Mouse (Mus musculus) limb, embryonic 13.5 days (tissue): ENCODE results near the gene Sgcd. TPM values are rescaled to one million over a fixed set of nuclear protein-coding genes. Genes with fewer than 3 reads are reported as not detected.

Experiments
- ATAC-seq: fragments of 200-750 bp; cut with Nextera tagmentation; 2 replicates; pipeline ENCODE4 v1.8.0; 2017; ENCODE audit warnings: low read depth, moderate number of reproducible peaks, moderate TSS enrichment; ENCODE audit not compliant: low FRiP score
- H3K27ac ChIP-seq: fragments of 300-500 bp; sonication (generic); 2 replicates; pipeline ENCODE4 v1.5.1; 2015; ENCODE audit warnings: inconsistent platforms, mild to moderate bottlenecking, moderate library complexity
- H3K27me3 ChIP-seq: fragments of 300-500 bp; sonication (generic); 2 replicates; pipeline ENCODE4 v1.6.1; 2015; ENCODE audit warnings: mild to moderate bottlenecking, inconsistent platforms
- H3K36me3 ChIP-seq: fragments of 300-500 bp; sonication (generic); 2 replicates; pipeline ENCODE4 v1.6.1; 2015; ENCODE audit warnings: inconsistent platforms, mild to moderate bottlenecking, moderate library complexity
- H3K4me1 ChIP-seq: fragments of 300-500 bp; sonication (generic); 2 replicates; pipeline ENCODE4 v1.6.1; 2015; ENCODE audit warnings: inconsistent platforms
- H3K4me2 ChIP-seq: fragments of 300-500 bp; sonication (generic); replicated peaks from 2 replicates; pipeline ENCODE4 v1.6.1; 2015; ENCODE audit warnings: inconsistent platforms, mild to moderate bottlenecking, moderate library complexity
- H3K4me3 ChIP-seq: fragments of 300-500 bp; sonication (generic); 2 replicates; pipeline ENCODE4 v1.5.1; 2015; ENCODE audit warnings: moderate library complexity, mild to moderate bottlenecking, inconsistent platforms
- H3K9ac ChIP-seq: fragments of 300-500 bp; sonication (generic); 2 replicates; pipeline ENCODE4 v1.6.1; 2015; ENCODE audit warnings: mild to moderate bottlenecking, inconsistent platforms
- H3K9me3 ChIP-seq: fragments of 300-500 bp; sonication (generic); 2 replicates; pipeline ENCODE4 v1.6.1; 2016; ENCODE audit warnings: inconsistent platforms
- WGBS: fragments of 180-500 bp; shearing (Covaris S2); methylation state at CpG from one replicate; pipeline ENCODE4 v1.1.7; 2015; 5-methylcytosine and 5-hydroxymethylcytosine counted together
- polyA plus RNA-seq: library from polyadenylated mRNA; unstranded; fragments of >200 nt; fragmentation: Nextera tagmentation; extraction: Ambion mirVana; gene quantifications from 2 replicates; pipeline ENCODE4 v1.2.1, GENCODE M21; 2015

Sgcd gene
- polyA plus RNA-seq, 1 experiment from 2014 or later, result 9.7 TPM

DNA sequence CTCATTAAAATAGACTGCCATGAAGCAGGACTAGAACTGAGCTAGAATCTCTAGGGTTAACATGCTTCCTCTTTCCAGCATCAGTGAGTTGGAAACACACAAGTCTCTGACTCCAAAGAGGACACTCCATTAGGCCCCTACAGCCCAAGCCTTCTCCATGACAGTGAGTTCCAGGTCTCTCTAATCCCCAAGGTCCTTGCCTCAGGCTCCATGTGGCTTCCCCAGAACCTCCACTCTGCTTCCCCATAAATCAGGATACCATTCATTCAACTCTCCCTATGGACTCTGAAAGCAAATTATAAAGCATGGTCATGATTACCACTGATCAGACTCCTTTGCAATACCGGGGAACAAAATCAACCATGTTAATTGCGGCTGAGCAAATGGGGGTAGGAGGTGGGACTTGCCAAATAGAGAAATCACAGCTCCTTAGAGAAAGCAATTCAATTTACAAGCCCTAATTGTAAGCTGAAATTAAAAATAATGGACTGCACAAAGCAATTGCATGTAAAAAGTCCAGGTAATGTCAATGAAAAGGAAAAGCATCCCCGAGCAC lies 97.1 kb downstream of the Sgcd start:
- Histone ChIP-seq H3K36me3 (no peaks in the 10 kb centered on the region), H3K9ac (no peak overlapping the region), H3K4me3 (no peak overlapping the region), H3K4me1 (no peaks in the 10 kb centered on the region), H3K9me3 (no peaks in the 10 kb centered on the region), H3K4me2 (no peak overlapping the region), H3K27me3 (no peaks in the 10 kb centered on the region), H3K27ac (no peak overlapping the region)
- WGBS, result 79% methylated on average over 3 of the region's 3 CpGs
- no peak for ATAC-seq

GRCm38 (mm10) chr11:47890315-47890714 lies 98.5 kb downstream of the Sgcd start:
- 54% methylated on average over 2 of the region's 2 CpGs for whole genome bisulfite sequencing
- Histone ChIP-seq H3K27ac (no peak overlapping the region), H3K9me3 (no peaks in the 10 kb centered on the region), H3K9ac (no peak overlapping the region), H3K36me3 (no peaks in the 10 kb centered on the region), H3K4me2 (no peak overlapping the region), H3K4me3 (no peak overlapping the region), H3K4me1 (no peaks in the 10 kb centered on the region), H3K27me3 (no peaks in the 10 kb centered on the region)
- no peak for ATAC-seq

- 63% methylated on average over 3 of the region's 3 CpGs for WGBS
Observed at GRCm38 (mm10) chr11:47885310-47885709, 103.5 kb downstream of the Sgcd start.

DNA sequence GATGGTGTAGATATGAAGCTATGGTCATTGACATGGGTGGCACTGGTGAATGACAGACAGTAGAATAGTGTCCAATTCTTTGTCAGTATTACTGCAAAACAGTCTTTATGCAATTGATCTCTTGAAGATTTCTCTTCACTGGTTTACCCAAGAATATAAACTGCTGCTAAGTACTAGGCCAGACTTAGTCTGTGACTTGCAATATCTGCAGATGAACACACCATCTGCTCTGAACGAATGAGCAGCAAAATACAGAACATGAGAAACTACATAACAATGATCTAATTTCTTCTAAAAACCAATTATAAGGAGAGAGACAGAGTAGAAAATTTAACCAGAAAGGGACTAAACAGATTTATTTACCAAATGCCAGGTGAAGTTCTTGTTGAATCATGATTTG lies 105.2 kb downstream of the Sgcd start:
- no peak overlapping the region for H3K4me3 ChIP-seq
- H3K9ac ChIP-seq, result no peak overlapping the region
- 76% methylated on average over 1 of the region's 1 CpGs for WGBS

More at GRCm38 (mm10) chr11:47885310-47885709, 103.5 kb downstream of the Sgcd start:
- H3K27ac ChIP-seq, result no peak overlapping the region
- no peaks in the 10 kb centered on the region for H3K36me3 ChIP-seq
- no peak overlapping the region for H3K4me3 ChIP-seq
- H3K27me3 ChIP-seq, result no peaks in the 10 kb centered on the region
- ATAC-seq, result no peak
- no peak overlapping the region for H3K4me2 ChIP-seq
- H3K9ac ChIP-seq, result no peak overlapping the region
- H3K4me1 ChIP-seq, result no peaks in the 10 kb centered on the region
- no peaks in the 10 kb centered on the region for H3K9me3 ChIP-seq

DNA sequence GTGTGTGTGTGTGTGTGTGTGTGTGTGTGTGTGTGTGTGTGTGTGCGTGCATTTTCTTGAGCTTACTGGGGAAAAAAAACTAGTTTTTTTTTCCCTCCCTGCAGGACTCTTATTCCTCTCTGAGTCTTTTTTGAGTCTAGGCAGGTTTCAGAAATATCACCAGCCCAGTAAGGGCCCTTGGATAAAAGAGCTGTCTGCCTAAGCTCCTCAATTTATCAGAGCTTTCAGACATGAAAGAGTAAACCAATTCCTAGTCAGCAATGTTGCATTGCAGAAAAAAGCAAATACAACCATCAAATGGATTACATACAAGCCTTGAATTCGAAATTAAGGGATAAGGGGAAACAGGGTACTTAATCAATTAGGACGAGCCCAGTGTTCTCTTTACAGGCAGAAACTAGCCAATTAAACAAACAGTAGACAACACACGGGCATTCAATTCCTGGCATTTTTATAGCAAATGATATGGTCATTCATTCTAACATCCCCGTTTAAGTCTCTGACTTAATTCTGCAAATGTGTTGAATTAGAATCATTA lies 112.1 kb downstream of the Sgcd start:
- no peaks in the 10 kb centered on the region for H3K27me3 ChIP-seq
- no peak overlapping the region for H3K4me2 ChIP-seq
- 58% methylated on average over 5 of the region's 5 CpGs for WGBS
- H3K4me1 ChIP-seq, result no peaks in the 10 kb centered on the region
- no peak overlapping the region for H3K4me3 ChIP-seq
- H3K36me3 ChIP-seq, result no peaks in the 10 kb centered on the region
- no peak overlapping the region for H3K9ac ChIP-seq
- H3K9me3 ChIP-seq, result no peaks in the 10 kb centered on the region
- ATAC-seq, result no peak
- H3K27ac ChIP-seq, result no peak overlapping the region

More for the DNA sequence above, 105.2 kb downstream of the Sgcd start:
- Histone ChIP-seq H3K4me2 (no peak overlapping the region), H3K9me3 (no peaks in the 10 kb centered on the region), H3K27me3 (no peaks in the 10 kb centered on the region), H3K4me1 (no peaks in the 10 kb centered on the region), H3K27ac (no peak overlapping the region), H3K36me3 (no peaks in the 10 kb centered on the region)
- no peak for ATAC-seq

DNA sequence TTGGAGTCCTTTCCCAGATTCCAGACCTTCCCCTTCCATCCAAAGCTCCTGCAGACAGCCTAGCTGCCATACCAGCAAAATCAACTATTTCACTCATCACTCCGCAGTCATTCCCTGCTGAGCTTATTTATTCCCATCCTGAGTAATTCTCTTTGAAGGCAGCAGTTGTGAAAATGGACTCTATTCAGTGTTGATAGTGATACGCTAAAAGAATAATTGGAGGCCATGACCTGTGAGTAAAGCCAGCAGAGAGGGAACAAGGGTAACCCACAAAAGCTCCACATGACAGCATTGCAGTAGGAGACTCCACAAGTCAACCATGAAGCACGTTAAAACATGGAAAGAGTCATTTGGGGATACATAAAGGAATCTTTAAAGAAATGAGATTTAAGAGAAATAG lies 142.9 kb downstream of the Sgcd start:
- 39% methylated on average over 3 of the region's 3 CpGs for WGBS
- H3K4me1 ChIP-seq, result no peaks in the 10 kb centered on the region
- H3K4me3 ChIP-seq, result no peak overlapping the region
- no peak overlapping the region for H3K4me2 ChIP-seq
- no peaks in the 10 kb centered on the region for H3K27me3 ChIP-seq
- no peaks in the 10 kb centered on the region for H3K36me3 ChIP-seq
- H3K9me3 ChIP-seq, result no peaks in the 10 kb centered on the region
- no peak overlapping the region for H3K27ac ChIP-seq
- H3K9ac ChIP-seq, result no peak overlapping the region
- no peak for ATAC-seq

- no peak overlapping the region for H3K4me2 ChIP-seq
- no peak overlapping the region for H3K9ac ChIP-seq
- no peak overlapping the region for H3K27ac ChIP-seq
- ATAC-seq, result no peak
- no peaks in the 10 kb centered on the region for H3K4me1 ChIP-seq
- H3K4me3 ChIP-seq, result no peak overlapping the region
- H3K9me3 ChIP-seq, result no peaks in the 10 kb centered on the region
- H3K36me3 ChIP-seq, result no peaks in the 10 kb centered on the region
- H3K27me3 ChIP-seq, result no peaks in the 10 kb centered on the region
- 51% methylated on average over 4 of the region's 4 CpGs for WGBS
Observed at GRCm38 (mm10) chr11:47833283-47833682, 155.5 kb downstream of the Sgcd start.

DNA sequence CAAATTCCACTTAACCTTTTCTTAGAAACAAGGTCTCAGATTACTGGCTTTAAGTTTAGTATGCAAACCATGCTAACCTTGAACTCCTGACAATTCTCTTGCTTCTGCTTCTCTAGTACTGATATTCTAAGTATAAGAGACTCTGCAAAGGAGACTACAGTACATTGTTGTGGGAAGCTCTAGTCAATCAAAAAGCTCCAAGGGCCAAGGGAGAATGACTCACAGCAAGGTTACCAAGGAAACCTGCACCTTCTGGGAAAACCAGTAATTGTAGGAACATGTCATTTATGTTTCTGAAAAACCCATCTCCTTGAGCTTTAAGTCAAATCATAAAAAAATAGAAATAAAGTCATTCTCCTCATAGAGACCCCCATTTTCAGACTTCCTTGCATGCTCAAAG lies 178.5 kb downstream of the Sgcd start:
- H3K4me3 ChIP-seq, result no peak overlapping the region
- no peaks in the 10 kb centered on the region for H3K36me3 ChIP-seq
- no peaks in the 10 kb centered on the region for H3K4me1 ChIP-seq
- no peak for ATAC-seq
- H3K9me3 ChIP-seq, result no peaks in the 10 kb centered on the region
- no peak overlapping the region for H3K27ac ChIP-seq
- no peak overlapping the region for H3K4me2 ChIP-seq
- no peak overlapping the region for H3K9ac ChIP-seq
- no peaks in the 10 kb centered on the region for H3K27me3 ChIP-seq

DNA sequence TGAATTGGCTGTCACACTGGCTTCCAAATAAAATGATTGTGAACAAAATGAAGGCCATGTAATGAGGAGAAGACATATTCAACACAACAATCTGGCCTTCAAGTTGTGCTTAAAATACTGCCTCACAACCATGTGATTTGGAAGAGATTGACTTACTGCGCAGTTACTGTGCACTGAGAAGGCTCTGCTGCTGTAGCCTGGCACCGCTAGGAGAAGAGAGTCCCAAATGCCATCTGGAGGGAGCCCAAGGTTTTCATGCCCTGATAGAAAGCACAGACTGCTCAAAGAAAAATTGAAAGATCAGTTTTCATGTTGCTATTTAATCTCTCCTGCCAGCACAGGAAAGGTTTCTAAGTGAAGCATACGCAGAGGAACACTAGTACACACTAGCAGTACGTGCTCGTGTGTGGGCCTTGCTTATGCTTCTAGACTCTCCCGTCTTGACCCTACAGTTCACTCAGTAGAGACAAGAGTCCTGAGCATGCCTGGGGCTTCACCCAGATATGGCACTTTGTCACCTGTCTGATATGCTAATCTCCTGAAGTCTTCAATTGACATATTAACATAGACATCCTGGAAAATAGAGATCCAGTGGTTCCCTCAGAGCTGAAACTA lies 184.6 kb downstream of the Sgcd start:
- no peak overlapping the region for H3K4me3 ChIP-seq
- no peaks in the 10 kb centered on the region for H3K9me3 ChIP-seq
- no peaks in the 10 kb centered on the region for H3K27me3 ChIP-seq
- no peak for ATAC-seq
- H3K4me2 ChIP-seq, result no peak overlapping the region
- no peak overlapping the region for H3K27ac ChIP-seq
- H3K36me3 ChIP-seq, result no peaks in the 10 kb centered on the region
- no peak overlapping the region for H3K9ac ChIP-seq
- 88% methylated on average over 6 of the region's 6 CpGs for WGBS
- no peaks in the 10 kb centered on the region for H3K4me1 ChIP-seq

DNA sequence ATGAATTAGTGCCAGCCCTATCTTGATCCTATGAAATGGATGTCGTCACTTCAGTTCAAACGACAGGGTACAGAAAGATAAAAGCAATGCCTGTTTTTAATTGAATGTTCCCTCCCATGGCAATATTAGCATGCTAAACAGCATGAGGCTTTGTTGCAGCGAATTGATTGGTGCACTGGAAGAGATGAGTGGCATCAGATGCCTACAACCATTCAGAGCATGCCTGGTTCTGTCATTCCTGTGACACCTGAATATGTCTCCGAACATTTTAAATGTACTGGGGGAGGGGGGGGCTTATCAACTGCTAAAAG lies 210.9 kb downstream of the Sgcd start:
- no peak for ATAC-seq

GRCm38 (mm10) chr11:47777226-47777915 lies 211.4 kb downstream of the Sgcd start:
- no peak overlapping the region for H3K4me3 ChIP-seq
- 88% methylated on average over 4 of the region's 4 CpGs for WGBS
- H3K4me2 ChIP-seq, result no peak overlapping the region
- ATAC-seq, result no peak
- H3K36me3 ChIP-seq, result no peaks in the 10 kb centered on the region
- no peak overlapping the region for H3K27ac ChIP-seq
- H3K27me3 ChIP-seq, result no peaks in the 10 kb centered on the region
- no peak overlapping the region for H3K9ac ChIP-seq
- H3K9me3 ChIP-seq, result no peaks in the 10 kb centered on the region
- H3K4me1 ChIP-seq, result no peaks in the 10 kb centered on the region

More for the DNA sequence above, 210.9 kb downstream of the Sgcd start:
- H3K9ac ChIP-seq, result no peak overlapping the region
- H3K9me3 ChIP-seq, result no peaks in the 10 kb centered on the region
- no peaks in the 10 kb centered on the region for H3K36me3 ChIP-seq
- 60% methylated on average over 4 of the region's 4 CpGs for WGBS
- H3K4me1 ChIP-seq, result no peaks in the 10 kb centered on the region
- H3K4me2 ChIP-seq, result no peak overlapping the region
- H3K27ac ChIP-seq, result no peak overlapping the region
- no peak overlapping the region for H3K4me3 ChIP-seq
- H3K27me3 ChIP-seq, result no peaks in the 10 kb centered on the region

GRCm38 (mm10) chr11:47776019-47776418 lies 212.8 kb downstream of the Sgcd start:
- no peaks in the 10 kb centered on the region for H3K27me3 ChIP-seq
- no peaks in the 10 kb centered on the region for H3K36me3 ChIP-seq
- WGBS, result 66% methylated on average over 1 of the region's 1 CpGs
- no peak overlapping the region for H3K4me2 ChIP-seq
- ATAC-seq, result no peak
- no peak overlapping the region for H3K9ac ChIP-seq
- H3K27ac ChIP-seq, result no peak overlapping the region
- no peaks in the 10 kb centered on the region for H3K4me1 ChIP-seq
- no peak overlapping the region for H3K4me3 ChIP-seq
- H3K9me3 ChIP-seq, result no peaks in the 10 kb centered on the region
